Mouse (Mus musculus) liver, embryonic 11.5 days (tissue): Measurements from ENCODE around the gene Klhl5. TPM values are rescaled to one million over a fixed set of nuclear protein-coding genes. Genes with fewer than 3 reads are reported as not detected.

Experiments used
- ATAC-seq: fragments of 200-750 bp; cut with Nextera tagmentation; replicated peaks from 2 replicates; pipeline ENCODE4 v1.8.0; 2017; ENCODE audit warnings: moderate number of reproducible peaks, mild to moderate bottlenecking, moderate TSS enrichment, moderate library complexity; ENCODE audit not compliant: low FRiP score
- DNase-seq: peaks from one replicate; pipeline ENCODE4 v3.0.0-alpha.2; 2017; ENCODE audit warnings: low spot score
- H3K27ac ChIP-seq: fragments of 300-500 bp; sonication (generic); 2 replicates; pipeline ENCODE4 v1.5.1; 2014; ENCODE audit warnings: mild to moderate bottlenecking, low read depth, low read length, control low read depth
- H3K27me3 ChIP-seq: fragments of 300-500 bp; sonication (generic); replicated peaks from 2 replicates; pipeline ENCODE4 v1.6.1; 2014; ENCODE audit warnings: low read length, mixed read lengths; ENCODE audit not compliant: control insufficient read depth, insufficient read depth
- H3K36me3 ChIP-seq: fragments of 300-500 bp; sonication (generic); 2 replicates; pipeline ENCODE4 v1.6.1; 2014; ENCODE audit warnings: mild to moderate bottlenecking, low read length, moderate library complexity, mixed read lengths; ENCODE audit not compliant: control insufficient read depth, insufficient read depth
- H3K4me1 ChIP-seq: fragments of 300-500 bp; sonication (generic); replicated peaks from 2 replicates; pipeline ENCODE4 v1.6.1; 2014; ENCODE audit warnings: low read length, mixed read lengths; ENCODE audit not compliant: control insufficient read depth, insufficient read depth
- H3K4me2 ChIP-seq: fragments of 300-500 bp; sonication (generic); 2 replicates; pipeline ENCODE4 v1.6.1; 2014; ENCODE audit warnings: mild to moderate bottlenecking, control low read depth, moderate library complexity
- H3K4me3 ChIP-seq: fragments of 300-500 bp; sonication (generic); 2 replicates; pipeline ENCODE4 v1.5.1; 2014; ENCODE audit warnings: low read depth, low read length, control low read depth
- H3K9ac ChIP-seq: fragments of 300-500 bp; sonication (generic); 2 replicates; pipeline ENCODE4 v1.6.1; 2014; ENCODE audit warnings: low read depth, low read length, control low read depth
- H3K9me3 ChIP-seq: fragments of 300-500 bp; sonication (generic); 2 replicates; pipeline ENCODE4 v1.6.1; 2016; ENCODE audit warnings: low read length, inconsistent platforms, mixed read lengths; ENCODE audit not compliant: control insufficient read depth
- WGBS: fragments of 180-500 bp; shearing (Covaris S2); extraction: QIAGEN DNeasy Blood & Tissue Kit; methylation state at CpG from one replicate; pipeline ENCODE4 v1.1.7; 2014; 5-methylcytosine and 5-hydroxymethylcytosine counted together
- polyA plus RNA-seq: library from polyadenylated mRNA; unstranded; fragments of >200 nt; fragmentation: Nextera tagmentation; extraction: Ambion mirVana; gene quantifications from 2 replicates; pipeline ENCODE4 v1.2.1, GENCODE M21; 2014

Klhl5 gene
- polyA plus RNA-seq, 1 experiment from 2014 or later: 10.0 TPM

DNA sequence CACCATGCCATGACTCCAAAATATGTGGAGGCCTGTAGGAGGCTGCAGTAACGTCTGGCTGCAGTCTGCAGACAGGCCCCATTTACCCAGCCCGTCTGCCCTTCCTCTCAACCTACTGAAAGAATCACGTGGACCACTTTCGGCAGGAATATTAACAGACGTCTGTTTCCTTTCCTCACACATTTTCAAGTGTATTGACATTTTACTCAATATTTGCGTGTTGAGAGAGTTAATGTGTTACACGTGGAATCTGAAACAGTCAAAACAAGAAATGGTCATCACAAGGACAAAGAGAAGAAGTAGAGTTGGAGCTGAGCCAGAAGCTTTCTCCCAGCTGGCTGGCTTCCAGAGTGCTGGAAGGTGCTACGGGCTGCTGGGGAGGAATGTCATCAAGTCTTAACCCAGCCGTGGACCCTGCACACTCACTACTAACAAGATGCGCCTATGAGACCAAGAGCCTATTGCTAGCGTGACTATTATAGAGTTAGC, 69.7 kb downstream of the Klhl5 start:
- H3K9ac ChIP-seq: no peak overlapping the region
- no peak overlapping the region for H3K27ac ChIP-seq
- no peak overlapping the region for H3K4me2 ChIP-seq
- no peaks in the 10 kb centered on the region for H3K9me3 ChIP-seq
- ATAC-seq (no peak), DNase-seq (no peak)
- no peaks in the 10 kb centered on the region; the same call in 1 of the 2 replicates for H3K4me1 ChIP-seq
- no peaks in the 10 kb centered on the region for H3K27me3 ChIP-seq
- H3K4me3 ChIP-seq: no peak overlapping the region
- 69% methylated on average over 11 of the region's 11 CpGs for WGBS
- no peaks in the 10 kb centered on the region for H3K36me3 ChIP-seq

GRCm38 (mm10) chr5:65178477-65178876, 71.1 kb downstream of the Klhl5 start:
- Histone ChIP-seq H3K4me1 (no peaks in the 10 kb centered on the region; the same call in 1 of the 2 replicates), H3K9me3 (no peaks in the 10 kb centered on the region), H3K27me3 (no peaks in the 10 kb centered on the region), H3K27ac (no peak overlapping the region), H3K36me3 (no peaks in the 10 kb centered on the region), H3K9ac (no peak overlapping the region), H3K4me3 (no peak overlapping the region), H3K4me2 (no peak overlapping the region)
- DNase-seq (no peak), ATAC-seq (no peak)
- 86% methylated on average over 9 of the region's 9 CpGs for WGBS

- ATAC-seq (no peak), DNase-seq (no peak)
- no peaks in the 10 kb centered on the region for H3K27me3 ChIP-seq
- no peak overlapping the region for H3K9ac ChIP-seq
- no peak overlapping the region for H3K27ac ChIP-seq
- no peaks in the 10 kb centered on the region for H3K36me3 ChIP-seq
- H3K9me3 ChIP-seq: no peaks in the 10 kb centered on the region
- 87% methylated on average over 21 of the region's 21 CpGs for WGBS
- no peak overlapping the region for H3K4me3 ChIP-seq
- no peaks in the 10 kb centered on the region; the same call in 1 of the 2 replicates for H3K4me1 ChIP-seq
- no peak overlapping the region for H3K4me2 ChIP-seq
Measured at GRCm38 (mm10) chr5:65181160-65181793, 73.9 kb downstream of the Klhl5 start.

GRCm38 (mm10) chr5:65181794-65182169, 74.4 kb downstream of the Klhl5 start:
- H3K4me2 ChIP-seq: no peak overlapping the region
- H3K36me3 ChIP-seq: no peaks in the 10 kb centered on the region
- no peak overlapping the region for H3K27ac ChIP-seq
- no peak for ATAC-seq
- no peak for DNase-seq
- H3K9ac ChIP-seq: no peak overlapping the region
- H3K27me3 ChIP-seq: no peaks in the 10 kb centered on the region
- H3K9me3 ChIP-seq: no peaks in the 10 kb centered on the region
- WGBS: 83% methylated on average over 4 of the region's 4 CpGs
- no peak overlapping the region for H3K4me3 ChIP-seq
- H3K4me1 ChIP-seq: no peaks in the 10 kb centered on the region; the same call in 1 of the 2 replicates

GRCm38 (mm10) chr5:65182268-65182667, 74.9 kb downstream of the Klhl5 start:
- ATAC-seq (no peak), DNase-seq (no peak)
- Histone ChIP-seq H3K27ac (no peak overlapping the region), H3K4me1 (no peaks in the 10 kb centered on the region; the same call in 1 of the 2 replicates), H3K4me3 (no peak overlapping the region), H3K36me3 (no peaks in the 10 kb centered on the region), H3K27me3 (no peaks in the 10 kb centered on the region), H3K9ac (no peak overlapping the region), H3K4me2 (no peak overlapping the region), H3K9me3 (no peaks in the 10 kb centered on the region)
- 76% methylated on average over 1 of the region's 1 CpGs for WGBS

DNA sequence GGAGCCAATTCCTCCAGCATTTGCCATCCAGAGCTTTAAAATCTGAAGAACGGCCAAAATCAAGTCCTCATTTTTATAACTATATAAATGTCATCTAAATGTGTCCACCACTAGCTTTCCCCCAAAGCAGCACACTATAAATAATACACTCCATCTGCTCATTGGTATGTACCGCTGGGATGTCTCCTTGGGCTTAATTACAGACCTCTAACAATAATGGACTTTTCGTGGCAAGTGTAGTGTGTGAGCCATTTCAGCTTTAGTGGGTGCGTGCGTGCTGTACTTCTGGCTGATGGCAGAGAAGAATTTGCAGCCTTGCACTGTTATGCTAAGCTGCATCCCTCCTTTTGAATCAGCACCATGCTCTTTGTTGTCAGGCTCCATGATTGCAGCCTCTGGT, 84.3 kb downstream of the Klhl5 start:
- no peak for DNase-seq

DNA sequence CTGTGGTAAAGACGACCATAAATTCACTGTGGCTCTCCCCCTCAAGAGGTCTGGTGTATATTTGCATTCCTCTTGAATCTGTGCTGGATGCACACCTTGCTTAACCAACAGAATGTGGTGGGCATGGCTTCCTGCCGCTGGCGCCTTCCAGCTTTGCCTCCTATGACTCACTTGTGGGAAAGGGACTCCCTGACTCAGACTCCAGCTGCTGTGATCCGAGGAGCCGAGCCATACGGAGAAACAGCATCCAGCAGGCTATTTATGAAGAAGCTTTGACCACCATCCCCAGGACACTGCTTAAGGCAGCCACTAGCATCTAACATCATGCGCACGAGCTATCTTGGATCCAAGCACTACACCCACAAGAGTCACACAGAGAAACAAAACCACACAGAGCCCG, 87.1 kb downstream of the Klhl5 start:
- Histone ChIP-seq H3K27me3 (no peaks in the 10 kb centered on the region), H3K4me3 (no peak overlapping the region), H3K36me3 (no peaks in the 10 kb centered on the region), H3K4me1 (no peaks in the 10 kb centered on the region), H3K9me3 (no peaks in the 10 kb centered on the region; the same call in 1 of the 2 replicates), H3K9ac (no peak overlapping the region), H3K4me2 (no peak overlapping the region), H3K27ac (no peak overlapping the region)
- 88% methylated on average over 9 of the region's 9 CpGs for WGBS
- ATAC-seq: no peak
- DNase-seq: no peak

More for the DNA sequence above, 84.3 kb downstream of the Klhl5 start:
- no peak overlapping the region for H3K4me2 ChIP-seq
- no peak overlapping the region for H3K27ac ChIP-seq
- H3K4me1 ChIP-seq: no peaks in the 10 kb centered on the region
- 90% methylated on average over 5 of the region's 5 CpGs for WGBS
- H3K27me3 ChIP-seq: no peaks in the 10 kb centered on the region
- no peak for ATAC-seq
- H3K4me3 ChIP-seq: no peak overlapping the region
- H3K9ac ChIP-seq: no peak overlapping the region
- H3K36me3 ChIP-seq: no peaks in the 10 kb centered on the region
- H3K9me3 ChIP-seq: no peaks in the 10 kb centered on the region; the same call in 1 of the 2 replicates

- Histone ChIP-seq H3K4me3 (peak within 1 kb of the TSS; percentile 72), H3K27me3 (no peaks in the 10 kb centered on the region), H3K36me3 (no peaks in the 10 kb centered on the region), H3K4me1 (no peaks in the 10 kb centered on the region; the same call in 1 of the 2 replicates), H3K27ac (peak within 1 kb of the TSS; percentile 38; the same call in 1 of the 2 replicates), H3K4me2 (peak within 1 kb of the TSS; percentile 88), H3K9ac (peak within 1 kb of the TSS; percentile 66), H3K9me3 (no peaks in the 10 kb centered on the region)
- DNase-seq (peak; percentile 95), ATAC-seq (peak; percentile 100)
- whole genome bisulfite sequencing: under 1% methylated on average over 37 of the region's 37 CpGs
Measured at GRCm38 (mm10) chr5:65199346-65200128, 92.2 kb downstream of the Klhl5 start, which contains the start of gene Wdr19. Wdr19 (plus strand) TSS chr5:65199696.
